Mouse (Mus musculus) telencephalon, adult 2 months (tissue): ENCODE measurements around the gene Lnpk.

Experiments used
- DNase-seq: peaks from one replicate; pipeline ENCODE4 v3.0.0-alpha.2; 2011; ENCODE audit warnings: low read depth, low spot score

The Lnpk gene

DNA sequence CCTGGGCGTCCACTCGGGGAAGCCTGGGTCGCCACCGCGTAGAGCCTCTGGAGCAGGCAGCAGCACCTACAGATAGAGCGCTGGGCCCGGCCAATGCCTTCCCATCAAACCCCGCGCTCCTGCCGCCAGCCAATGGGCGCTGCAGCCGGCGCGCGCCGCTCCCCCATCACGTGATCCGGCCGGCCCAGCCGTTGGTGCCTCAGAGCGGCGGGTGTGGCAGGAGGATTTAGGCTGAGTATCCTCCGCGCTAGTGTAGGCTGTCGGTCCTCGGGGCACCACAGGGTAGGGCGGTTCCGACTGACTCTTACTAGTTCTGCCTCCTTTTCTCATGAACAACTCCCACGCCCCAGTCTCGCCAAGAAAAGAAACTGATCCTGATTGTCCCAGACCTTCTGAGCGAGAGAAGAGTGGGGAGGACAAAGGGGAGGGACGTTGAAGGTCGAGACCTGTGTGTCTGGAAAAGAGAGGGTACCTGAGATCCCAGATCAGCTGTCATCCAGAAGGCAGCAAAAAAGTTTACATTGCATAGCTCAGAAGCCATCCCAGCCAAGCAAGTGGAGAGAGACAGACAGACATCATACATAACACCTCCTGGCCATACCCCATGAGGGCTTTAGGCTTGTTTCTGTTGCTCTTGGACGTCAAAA, at the start of gene Lnpk:
Lnpk (minus strand) TSS at position 593 of the 647 bp plus-strand sequence.
- peak; percentile 78 for DNase-seq

DNA sequence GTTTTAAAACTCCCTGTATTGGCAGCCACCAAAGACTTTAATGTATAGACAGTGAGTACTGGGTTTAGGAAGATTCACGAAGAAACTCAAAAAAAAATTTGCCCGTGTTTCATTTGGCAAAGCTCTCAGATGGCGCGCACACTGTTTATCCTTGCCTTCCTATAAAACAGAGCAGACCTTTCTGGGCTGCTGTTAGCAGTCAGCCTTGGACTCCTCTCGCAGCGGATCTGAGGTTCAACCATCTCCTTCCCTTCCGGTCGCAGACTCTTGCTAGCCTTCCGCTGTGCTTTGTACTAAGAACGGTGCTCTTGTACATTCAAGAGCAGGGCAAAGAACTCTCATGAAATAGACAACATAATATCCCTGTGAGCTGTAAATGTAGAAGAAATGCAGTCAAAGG, 41.1 kb upstream of the Lnpk start:
- no peak for DNase-seq

DNA sequence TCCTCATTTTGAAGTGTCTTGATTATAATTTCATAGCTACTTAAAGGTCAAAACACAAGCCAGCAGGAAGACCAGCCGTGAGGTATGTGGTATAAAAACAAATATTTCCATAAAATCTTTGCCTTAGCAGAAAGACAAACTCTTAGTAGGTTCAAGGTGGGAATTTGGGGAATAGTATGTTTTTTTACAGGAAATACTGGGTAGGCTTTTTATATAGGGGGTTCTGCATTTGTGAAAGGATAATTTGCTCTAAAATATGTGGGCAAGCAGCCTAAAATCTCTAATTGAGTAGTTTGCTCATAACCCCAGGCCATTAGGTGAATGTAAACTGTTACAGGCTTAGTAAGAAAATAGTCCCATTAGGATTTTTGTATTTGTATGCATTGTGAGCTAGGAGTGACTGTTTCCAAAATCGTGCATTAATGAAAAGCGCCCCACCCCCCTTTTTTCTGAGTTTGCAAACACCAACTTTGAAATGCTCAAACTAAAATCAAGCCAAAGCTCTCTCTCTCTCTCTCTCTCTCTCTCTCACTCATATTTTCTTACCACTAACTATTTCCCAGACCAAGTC, 40.5 kb upstream of the Lnpk start:
- no peak for DNase-seq

DNA sequence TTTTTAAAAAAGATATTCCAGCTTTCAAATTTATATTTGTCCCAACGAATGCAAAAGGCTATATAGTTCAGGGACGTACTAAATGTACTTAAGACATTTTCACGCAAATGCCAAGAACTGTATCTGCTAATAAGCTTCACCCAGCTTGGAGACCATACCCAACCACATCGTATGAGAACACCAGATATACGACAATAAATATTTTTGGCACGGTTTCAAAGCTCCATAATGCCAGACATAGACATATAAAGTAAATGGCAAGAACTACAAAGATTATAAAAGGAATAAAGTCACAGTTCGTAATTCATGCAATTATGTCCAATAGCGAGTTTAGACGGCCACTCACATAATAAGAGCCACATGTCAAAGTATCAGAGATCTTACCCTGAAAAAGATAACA, 38.5 kb upstream of the Lnpk start:
- no peak for DNase-seq

- DNase-seq = no peak
These were observed 32.2 kb upstream of the Lnpk start for GRCm38 (mm10) chr2:74611406-74611805.

GRCm38 (mm10) chr2:74609350-74609749, 30.1 kb upstream of the Lnpk start:
- no peak for DNase-seq

- DNase-seq = no peak
These were observed 27.0 kb upstream of the Lnpk start for GRCm38 (mm10) chr2:74606087-74606760.

DNA sequence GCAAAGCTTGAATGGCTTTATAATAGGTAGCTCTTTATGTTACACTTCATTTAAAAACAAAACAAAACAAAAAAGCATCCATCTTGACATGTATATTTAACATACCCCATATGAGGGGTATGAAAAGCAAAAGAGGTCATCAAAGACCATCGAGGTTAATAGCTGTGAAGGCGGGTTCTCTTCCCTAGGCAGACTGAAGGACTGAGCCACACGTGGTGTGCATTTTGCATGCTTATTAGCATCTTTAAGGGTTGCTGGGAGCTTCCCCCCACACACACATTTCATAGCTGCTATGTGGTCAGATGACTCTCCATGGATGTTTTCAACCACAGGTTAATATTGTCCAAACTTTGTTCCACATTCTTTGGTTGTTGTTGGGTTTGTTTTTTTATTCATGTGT, 24.8 kb upstream of the Lnpk start:
- no peak for DNase-seq

- no peak for DNase-seq
These were observed 23.2 kb upstream of the Lnpk start for GRCm38 (mm10) chr2:74602483-74602882.

- DNase-seq = no peak
These were observed 17.9 kb upstream of the Lnpk start for GRCm38 (mm10) chr2:74597169-74597568.

GRCm38 (mm10) chr2:74596094-74596493, 16.9 kb upstream of the Lnpk start:
- no peak for DNase-seq

DNA sequence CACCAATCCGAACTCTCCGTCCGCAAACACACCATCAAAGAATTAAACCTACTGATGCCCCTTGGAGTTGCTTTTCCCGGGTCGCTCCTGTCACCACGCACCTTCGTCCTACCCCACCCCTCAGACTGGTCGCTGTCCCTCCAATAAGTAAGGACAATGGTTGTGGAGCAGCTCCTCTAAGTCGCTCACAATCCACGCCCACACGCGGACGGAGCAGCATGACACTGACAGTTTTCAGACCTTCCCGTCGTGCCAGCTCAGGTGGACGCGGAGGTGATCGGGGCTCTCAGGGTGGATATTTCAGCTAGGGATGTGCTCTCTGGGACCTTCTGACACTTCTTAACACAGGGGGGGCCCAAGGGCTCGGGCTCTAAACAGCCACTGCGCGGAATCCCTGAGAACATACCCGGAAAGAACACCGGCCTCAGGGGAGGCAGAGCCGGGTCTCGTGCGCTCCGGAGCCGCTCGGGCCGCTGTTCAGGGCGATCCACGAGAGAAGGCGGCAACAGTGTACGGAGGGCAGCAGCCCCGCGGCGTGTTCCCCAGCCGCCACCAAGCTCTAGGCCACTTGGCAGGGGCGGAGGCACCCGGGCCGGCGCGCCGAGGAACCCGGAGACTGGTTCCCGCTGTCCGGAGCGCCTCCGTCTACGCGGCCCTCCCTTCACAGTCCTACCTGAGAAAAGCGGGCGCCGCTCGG, 941 bp downstream of the Lnpk start:
- no peak for DNase-seq

- DNase-seq = no peak
These were observed 8.8 kb downstream of the Lnpk start for GRCm38 (mm10) chr2:74570390-74570789.

DNA sequence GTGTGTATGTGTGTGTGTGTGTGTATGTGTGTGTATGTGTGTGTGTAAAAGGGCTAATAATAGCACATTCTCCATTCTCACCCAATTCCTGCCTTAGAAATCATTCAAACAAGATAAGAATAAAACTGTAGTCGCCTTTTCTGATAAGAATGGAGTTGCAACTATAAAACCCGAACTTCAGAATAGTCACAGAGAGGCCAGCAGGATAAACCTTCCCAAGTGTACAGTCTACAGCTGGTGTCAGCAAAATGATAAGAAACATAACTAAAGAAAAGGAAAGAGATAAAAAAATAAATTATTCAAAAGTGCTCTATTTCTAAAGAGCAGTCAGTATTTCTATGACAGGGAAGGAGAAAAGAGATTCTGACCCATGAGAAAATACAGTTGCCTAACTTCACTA, 19.4 kb downstream of the Lnpk start:
- no peak for DNase-seq

DNA sequence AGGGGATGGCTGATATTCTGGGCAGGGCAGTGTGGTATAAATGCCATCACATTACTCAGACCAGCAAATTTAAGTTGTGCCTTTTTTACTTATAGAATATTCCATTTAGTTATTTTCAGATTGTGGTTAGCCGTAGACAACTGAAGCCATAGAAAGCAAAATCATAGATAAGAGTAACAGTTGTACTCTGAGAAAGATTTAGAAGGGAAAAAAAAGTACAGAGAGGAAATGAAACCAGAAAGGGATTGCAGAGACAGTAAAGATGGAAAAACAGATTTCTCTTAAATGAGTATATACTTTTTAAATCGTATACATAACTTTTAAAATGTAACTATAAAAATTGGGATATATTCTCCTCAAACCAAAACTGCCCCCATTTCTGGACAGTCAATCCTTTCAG, 20.1 kb downstream of the Lnpk start:
- no peak for DNase-seq

DNA sequence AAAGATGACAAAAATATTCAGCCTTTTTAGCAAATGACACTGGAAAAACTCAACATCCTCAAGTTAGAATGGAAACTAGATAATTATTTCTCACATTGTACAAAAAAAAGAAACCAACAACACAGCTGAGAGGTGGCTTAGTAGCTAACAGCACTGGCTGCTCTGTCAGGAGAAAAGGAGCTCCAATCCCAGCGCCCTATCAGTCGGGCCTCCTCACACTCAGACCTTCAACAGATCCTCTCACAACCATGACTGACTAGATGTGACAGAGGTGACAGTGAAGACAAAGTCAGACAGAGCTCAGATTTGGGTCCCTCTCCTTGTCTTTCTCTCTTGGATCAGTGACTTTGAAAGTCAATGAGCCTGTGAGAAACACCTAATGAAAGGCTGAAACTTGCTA, 21.8 kb downstream of the Lnpk start:
- no peak for DNase-seq

GRCm38 (mm10) chr2:74551929-74552328, 27.3 kb downstream of the Lnpk start:
- no peak for DNase-seq

DNA sequence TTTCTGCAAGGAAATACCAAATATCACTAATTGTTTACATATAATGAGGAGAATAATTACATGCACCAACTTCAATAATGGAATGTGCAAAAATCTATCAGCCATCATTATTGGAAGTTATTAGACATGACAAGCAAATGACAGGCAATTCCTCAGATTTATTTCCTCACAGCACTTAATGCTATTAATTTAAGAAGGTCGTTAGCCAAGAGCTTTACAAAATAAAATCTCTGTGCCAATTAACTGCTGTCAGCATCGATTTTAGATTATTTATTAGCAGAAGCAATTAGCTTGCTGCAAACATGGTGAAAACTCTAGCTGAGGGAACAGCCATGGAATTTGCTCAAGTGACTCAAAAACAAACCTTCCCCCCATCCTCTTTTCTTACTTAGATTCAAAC, 30.9 kb downstream of the Lnpk start:
- DNase-seq = no peak

DNA sequence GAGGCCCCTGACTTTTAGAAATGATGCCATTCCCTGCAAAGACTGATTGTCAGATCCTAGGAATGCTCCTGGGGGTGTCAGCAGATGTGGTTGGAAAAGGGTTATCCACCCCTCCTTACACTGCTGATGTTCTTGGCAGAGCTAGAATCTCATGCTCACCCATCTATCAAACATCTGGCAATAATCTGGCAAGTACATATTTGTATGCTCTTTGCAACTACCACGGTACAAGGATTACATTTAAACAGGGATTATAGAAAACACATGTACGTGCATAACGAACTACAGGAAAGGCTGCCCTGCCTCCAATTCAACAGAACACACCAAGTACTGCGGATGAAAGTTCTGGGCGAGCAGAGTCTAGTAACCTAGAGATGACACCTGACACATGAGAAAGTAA, 70.9 kb downstream of the Lnpk start:
- DNase-seq = no peak

GRCm38 (mm10) chr2:74506439-74506838, 72.8 kb downstream of the Lnpk start:
- no peak for DNase-seq

GRCm38 (mm10) chr2:74500307-74500706, 78.9 kb downstream of the Lnpk start:
- peak; percentile 29 for DNase-seq

DNA sequence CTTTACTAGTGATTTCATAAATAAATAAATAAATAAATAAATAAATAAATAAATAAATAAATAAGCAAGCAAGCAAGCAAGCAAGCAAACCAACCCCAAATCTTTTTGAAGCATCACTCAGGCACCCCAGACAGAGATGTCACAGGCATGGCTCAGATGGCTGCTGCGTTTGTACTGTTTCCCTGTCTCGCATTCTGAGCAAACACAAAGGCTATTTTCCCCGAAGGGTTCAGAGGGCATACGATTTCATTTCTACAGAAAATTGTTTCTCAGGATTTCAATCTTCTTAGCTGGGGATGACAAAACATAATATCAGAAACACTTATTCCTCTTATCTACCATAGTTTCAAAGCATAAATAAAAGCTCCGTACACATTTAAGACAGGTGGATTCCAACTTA, 81.4 kb downstream of the Lnpk start:
- DNase-seq = no peak

GRCm38 (mm10) chr2:74491426-74491825, 87.8 kb downstream of the Lnpk start:
- no peak for DNase-seq
